Mouse (Mus musculus) layer of hippocampus, postnatal 25 days (tissue): ENCODE results near the gene Abcd1. TPM values are rescaled to one million over a fixed set of nuclear protein-coding genes. Genes with fewer than 3 reads are reported as not detected.
A peak's percentile ranks its signal among the peaks of the same experiment; 100 is the strongest.

ENCODE experiments used
- DNase-seq, 2 experiments: peaks; one replicate each; pipeline ENCODE4 v3.0.0; 2022; ENCODE audit warnings: mixed read lengths in 2 of 2, low spot score in 1 of 2; ENCODE audit errors: extremely low spot score in 1 of 2
- total RNA-seq, 2 experiments: library from RNA; stranded (reverse); gene quantifications; 2 replicates each; pipeline ENCODE4 v1.2.3; 2021

Gene Abcd1
- 10 to 100 TPM; 11.3 to 13.9 TPM for total RNA-seq

GRCm38 (mm10) chrX:73716109-73716661 is at the start of gene Abcd1, which contains the start of gene Bcap31:
Gene Abcd1, plus strand, starts transcription at chrX:73716597.
Gene Bcap31, minus strand, starts transcription at chrX:73716175.
- DNase-seq: peak; percentile 65 to 76

- DNase-seq: no peak
Observed at GRCm38 (mm10) chrX:73672031-73672431, 44.4 kb upstream of the Abcd1 start.

- peak; percentile 31 to 66 for DNase-seq
Observed at GRCm38 (mm10) chrX:73672879-73673618, 43.3 kb upstream of the Abcd1 start, which contains the start of gene Slc6a8. Gene Slc6a8, plus strand, starts transcription at chrX:73673150.

- DNase-seq: no peak
Observed at GRCm38 (mm10) chrX:73673619-73673967, 42.8 kb upstream of the Abcd1 start.

GRCm38 (mm10) chrX:73673968-73674661 is 42.3 kb upstream of the Abcd1 start:
- no peak for DNase-seq

- no peak for DNase-seq
Observed at GRCm38 (mm10) chrX:73675231-73675630, 41.2 kb upstream of the Abcd1 start.

GRCm38 (mm10) chrX:73676668-73677067 is 39.7 kb upstream of the Abcd1 start:
- DNase-seq: no peak

- no peak for DNase-seq
Observed at GRCm38 (mm10) chrX:73684156-73684555, 32.2 kb upstream of the Abcd1 start.

- DNase-seq: no peak
Observed at GRCm38 (mm10) chrX:73684978-73685377, 31.4 kb upstream of the Abcd1 start.

GRCm38 (mm10) chrX:73685629-73686028 is 30.8 kb upstream of the Abcd1 start:
- no peak for DNase-seq

GRCm38 (mm10) chrX:73690917-73691629 is 25.3 kb upstream of the Abcd1 start:
- peak in 1 of 2 experiments; percentile 60 for DNase-seq

- DNase-seq: no peak
Observed at GRCm38 (mm10) chrX:73700472-73700871, 15.9 kb upstream of the Abcd1 start.

- DNase-seq: no peak
Observed at GRCm38 (mm10) chrX:73715476-73716108, 805 bp upstream of the Abcd1 start.

GRCm38 (mm10) chrX:73716709-73717545 is 530 bp downstream of the Abcd1 start:
- DNase-seq: no peak

- peak in 1 of 2 experiments; percentile 4 for DNase-seq
Observed at GRCm38 (mm10) chrX:73717667-73718066, 1.3 kb downstream of the Abcd1 start.

- DNase-seq: no peak
Observed at GRCm38 (mm10) chrX:73718271-73718670, 1.9 kb downstream of the Abcd1 start.

GRCm38 (mm10) chrX:73718686-73719362 is 2.4 kb downstream of the Abcd1 start:
- DNase-seq: peak in 1 of 2 experiments; percentile 10

- no peak for DNase-seq
Observed at GRCm38 (mm10) chrX:73730908-73731307, 14.5 kb downstream of the Abcd1 start.

- DNase-seq: no peak
Observed at GRCm38 (mm10) chrX:73738155-73738554, 21.8 kb downstream of the Abcd1 start.
